Mouse (Mus musculus): ENCODE measurements at regions not wholly inside any gene's neighbourhood (a gene's known extent, or its start where the extent isn't known, plus 50 kb on each side); places are given as distances from the start of the nearest gene placed in this dataset.

GRCm38 (mm10) chr4:94188354-94188753 is 368.0 kb upstream of the Gm10306 start:
- TF ChIP-seq CTCF (IDR thresholded peaks at IDR 0.05; ENCODE audit: low read depth) (no peak), EP300 (IDR thresholded peaks at IDR 0.05; ENCODE audit: low read depth) (no peak)

All from heart, postnatal 0 days (tissue).